Mouse (Mus musculus): ENCODE measurements at regions not wholly inside any gene's neighbourhood (a gene's known extent, or its start where the extent isn't known, plus 50 kb on each side); places are given as distances from the start of the nearest gene placed in this dataset.

- no peaks in the 10 kb centered on the region for H3K4me1 ChIP-seq (ENCODE audit: control insufficient read depth, insufficient read depth, low read length)
- no peaks in the 10 kb centered on the region for H3K27me3 ChIP-seq (replicated peaks; ENCODE audit: control insufficient read depth, insufficient read depth, low read length)
- no peaks in the 10 kb centered on the region for H3K36me3 ChIP-seq (ENCODE audit: control insufficient read depth, insufficient read depth, low read length)
- no peak overlapping the region for H3K4me3 ChIP-seq (ENCODE audit: low read length)
- H3K9me3 ChIP-seq (ENCODE audit: control insufficient read depth, low read length): no peaks in the 10 kb centered on the region
- no peak for ATAC-seq
- 82% methylated on average over 15 of the region's 15 CpGs for WGBS
- no peak overlapping the region for H3K4me2 ChIP-seq (ENCODE audit: low read depth, low read length)
- H3K9ac ChIP-seq (ENCODE audit: low read depth, low read length): no peak overlapping the region
- H3K27ac ChIP-seq (ENCODE audit: low read length): no peak overlapping the region
Observed at GRCm38 (mm10) chr6:143287322-143287721, 120.3 kb downstream of the Etnk1 start.

DNA sequence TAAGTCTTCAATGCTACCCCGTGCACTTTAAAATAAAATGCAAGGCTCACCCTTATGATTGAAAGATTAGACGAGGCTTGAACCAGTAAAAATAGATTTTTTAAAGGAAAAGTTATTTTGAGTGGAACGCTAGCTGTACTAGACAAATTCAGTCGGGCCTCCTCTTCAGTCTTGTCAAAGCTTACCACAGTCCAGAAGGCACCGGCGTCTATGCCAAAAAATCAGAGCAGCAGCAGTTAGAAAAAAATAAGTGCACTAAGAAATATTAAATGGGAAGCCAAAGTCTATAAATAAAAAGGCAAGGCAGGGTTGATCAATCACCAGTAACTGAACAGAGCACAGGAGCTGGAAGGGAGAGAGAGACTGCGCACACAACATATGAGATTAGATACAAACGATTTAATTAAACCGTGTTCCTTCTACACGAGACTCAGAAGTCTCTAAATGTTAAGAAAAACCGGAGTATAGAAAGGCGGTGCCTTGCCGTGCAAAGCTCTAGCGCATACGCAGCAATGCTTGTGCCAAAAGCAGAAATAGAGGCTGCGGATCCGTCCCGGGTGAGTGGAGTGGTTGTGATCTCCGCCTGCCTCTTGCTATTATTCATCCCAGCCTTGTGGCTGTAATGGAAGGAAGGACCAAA, 121.6 kb downstream of the Etnk1 start:
- Histone ChIP-seq H3K9ac (ENCODE audit: low read depth, low read length) (no peak overlapping the region), H3K4me1 (ENCODE audit: control insufficient read depth, insufficient read depth, low read length) (no peaks in the 10 kb centered on the region), H3K27ac (ENCODE audit: low read length) (no peak overlapping the region), H3K4me2 (ENCODE audit: low read depth, low read length) (no peak overlapping the region), H3K4me3 (ENCODE audit: low read length) (no peak overlapping the region), H3K36me3 (ENCODE audit: control insufficient read depth, insufficient read depth, low read length) (no peaks in the 10 kb centered on the region), H3K27me3 (replicated peaks; ENCODE audit: control insufficient read depth, insufficient read depth, low read length) (no peaks in the 10 kb centered on the region), H3K9me3 (ENCODE audit: control insufficient read depth, low read length) (no peaks in the 10 kb centered on the region)
- WGBS: 79% methylated on average over 19 of the region's 19 CpGs
- no peak for ATAC-seq

DNA sequence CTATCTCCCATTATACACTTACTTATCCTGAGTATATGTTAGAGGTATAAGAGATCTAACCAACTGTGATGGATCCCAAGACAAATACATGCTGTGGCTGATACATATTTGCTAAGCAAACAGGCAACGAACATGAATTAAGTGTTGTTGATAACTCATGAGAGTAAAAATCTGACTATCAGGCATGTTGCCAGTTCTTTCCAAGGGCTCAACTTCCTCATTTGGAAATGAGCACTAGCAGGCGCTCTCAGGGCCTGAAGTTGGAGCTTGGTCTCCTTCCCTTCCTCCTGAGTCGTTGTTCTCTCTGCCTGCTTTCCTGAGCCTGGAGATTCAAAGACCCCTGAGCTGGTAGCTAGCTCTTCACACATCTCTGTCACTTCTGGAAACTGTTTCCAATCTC, 126.6 kb downstream of the Etnk1 start:
- Histone ChIP-seq H3K4me2 (ENCODE audit: low read depth, low read length) (no peak overlapping the region), H3K9me3 (ENCODE audit: control insufficient read depth, low read length) (no peaks in the 10 kb centered on the region), H3K36me3 (ENCODE audit: control insufficient read depth, insufficient read depth, low read length) (no peaks in the 10 kb centered on the region), H3K27me3 (replicated peaks; ENCODE audit: control insufficient read depth, insufficient read depth, low read length) (no peaks in the 10 kb centered on the region), H3K27ac (ENCODE audit: low read length) (no peak overlapping the region), H3K9ac (ENCODE audit: low read depth, low read length) (no peak overlapping the region), H3K4me3 (ENCODE audit: low read length) (no peak overlapping the region), H3K4me1 (ENCODE audit: control insufficient read depth, insufficient read depth, low read length) (no peaks in the 10 kb centered on the region)
- ATAC-seq: no peak
- 54% methylated on average over 3 of the region's 3 CpGs for WGBS

DNA sequence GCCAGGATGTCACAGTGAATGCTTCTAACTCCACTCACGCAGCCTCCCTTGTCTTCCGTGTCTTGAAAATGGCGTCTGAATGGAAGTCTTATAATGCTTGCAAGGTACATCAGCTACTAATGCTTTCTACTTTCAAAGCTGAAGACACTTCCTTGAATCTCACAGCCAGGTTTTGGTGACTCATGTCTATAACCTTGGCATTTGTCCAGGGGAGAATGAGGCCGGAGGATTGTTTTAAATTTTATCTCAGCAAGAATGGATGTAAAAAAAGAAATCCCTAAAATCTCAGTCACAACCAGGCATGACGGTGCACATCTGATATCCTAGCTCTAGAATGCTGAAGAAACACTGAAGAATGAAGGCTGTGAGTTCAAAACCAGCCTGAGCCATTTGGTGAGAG, 131.4 kb downstream of the Etnk1 start:
- H3K27me3 ChIP-seq (replicated peaks; ENCODE audit: control insufficient read depth, insufficient read depth, low read length): no peaks in the 10 kb centered on the region
- WGBS: 81% methylated on average over 5 of the region's 5 CpGs

GRCm38 (mm10) chr6:143301414-143301813, 134.4 kb downstream of the Etnk1 start:
- Histone ChIP-seq H3K4me2 (ENCODE audit: low read depth, low read length) (no peak overlapping the region), H3K27ac (ENCODE audit: low read length) (no peak overlapping the region), H3K4me3 (ENCODE audit: low read length) (no peak overlapping the region), H3K9me3 (ENCODE audit: control insufficient read depth, low read length) (no peaks in the 10 kb centered on the region), H3K9ac (ENCODE audit: low read depth, low read length) (no peak overlapping the region), H3K4me1 (ENCODE audit: control insufficient read depth, insufficient read depth, low read length) (no peaks in the 10 kb centered on the region), H3K36me3 (ENCODE audit: control insufficient read depth, insufficient read depth, low read length) (no peaks in the 10 kb centered on the region), H3K27me3 (replicated peaks; ENCODE audit: control insufficient read depth, insufficient read depth, low read length) (no peaks in the 10 kb centered on the region)
- 93% methylated on average over 10 of the region's 10 CpGs for WGBS
- ATAC-seq: no peak

More for the DNA sequence above, 131.4 kb downstream of the Etnk1 start:
- Histone ChIP-seq H3K4me2 (ENCODE audit: low read depth, low read length) (no peak overlapping the region), H3K36me3 (ENCODE audit: control insufficient read depth, insufficient read depth, low read length) (no peaks in the 10 kb centered on the region), H3K4me1 (ENCODE audit: control insufficient read depth, insufficient read depth, low read length) (no peaks in the 10 kb centered on the region), H3K9ac (ENCODE audit: low read depth, low read length) (no peak overlapping the region), H3K4me3 (ENCODE audit: low read length) (no peak overlapping the region), H3K9me3 (ENCODE audit: control insufficient read depth, low read length) (no peaks in the 10 kb centered on the region), H3K27ac (ENCODE audit: low read length) (no peak overlapping the region)
- no peak for ATAC-seq

GRCm38 (mm10) chr6:143307327-143307726, 140.3 kb downstream of the Etnk1 start:
- no peaks in the 10 kb centered on the region for H3K36me3 ChIP-seq (ENCODE audit: control insufficient read depth, insufficient read depth, low read length)
- 68% methylated on average over 6 of the region's 6 CpGs for WGBS
- no peaks in the 10 kb centered on the region for H3K9me3 ChIP-seq (ENCODE audit: control insufficient read depth, low read length)
- H3K9ac ChIP-seq (ENCODE audit: low read depth, low read length): no peak overlapping the region
- no peaks in the 10 kb centered on the region for H3K27me3 ChIP-seq (replicated peaks; ENCODE audit: control insufficient read depth, insufficient read depth, low read length)
- H3K4me3 ChIP-seq (ENCODE audit: low read length): no peak overlapping the region
- H3K4me2 ChIP-seq (ENCODE audit: low read depth, low read length): no peak overlapping the region
- no peaks in the 10 kb centered on the region for H3K4me1 ChIP-seq (ENCODE audit: control insufficient read depth, insufficient read depth, low read length)
- H3K27ac ChIP-seq (ENCODE audit: low read length): no peak overlapping the region
- ATAC-seq: 0 out of 2 replicates have a peak, but pooled peaks have one; percentile 44

GRCm38 (mm10) chr6:143315859-143316258, 148.8 kb downstream of the Etnk1 start:
- Histone ChIP-seq H3K4me2 (ENCODE audit: low read depth, low read length) (no peak overlapping the region), H3K9ac (ENCODE audit: low read depth, low read length) (no peak overlapping the region), H3K4me3 (ENCODE audit: low read length) (no peak overlapping the region), H3K9me3 (ENCODE audit: control insufficient read depth, low read length) (no peaks in the 10 kb centered on the region), H3K27me3 (replicated peaks; ENCODE audit: control insufficient read depth, insufficient read depth, low read length) (no peaks in the 10 kb centered on the region), H3K4me1 (ENCODE audit: control insufficient read depth, insufficient read depth, low read length) (no peaks in the 10 kb centered on the region), H3K27ac (ENCODE audit: low read length) (no peak overlapping the region), H3K36me3 (ENCODE audit: control insufficient read depth, insufficient read depth, low read length) (no peaks in the 10 kb centered on the region)
- WGBS: 48% methylated on average over 9 of the region's 9 CpGs
- peak; percentile 56 for ATAC-seq

GRCm38 (mm10) chr6:143320426-143320825, 153.4 kb downstream of the Etnk1 start:
- Histone ChIP-seq H3K27ac (ENCODE audit: low read length) (no peak overlapping the region), H3K9ac (ENCODE audit: low read depth, low read length) (no peak overlapping the region), H3K9me3 (ENCODE audit: control insufficient read depth, low read length) (no peaks in the 10 kb centered on the region), H3K4me1 (ENCODE audit: control insufficient read depth, insufficient read depth, low read length) (no peaks in the 10 kb centered on the region), H3K4me2 (ENCODE audit: low read depth, low read length) (no peak overlapping the region), H3K36me3 (ENCODE audit: control insufficient read depth, insufficient read depth, low read length) (no peaks in the 10 kb centered on the region), H3K4me3 (ENCODE audit: low read length) (no peak overlapping the region), H3K27me3 (replicated peaks; ENCODE audit: control insufficient read depth, insufficient read depth, low read length) (no peaks in the 10 kb centered on the region; the same call in 1 of the 2 replicates)
- ATAC-seq: no peak
- WGBS: 42% methylated on average over 7 of the region's 7 CpGs

DNA sequence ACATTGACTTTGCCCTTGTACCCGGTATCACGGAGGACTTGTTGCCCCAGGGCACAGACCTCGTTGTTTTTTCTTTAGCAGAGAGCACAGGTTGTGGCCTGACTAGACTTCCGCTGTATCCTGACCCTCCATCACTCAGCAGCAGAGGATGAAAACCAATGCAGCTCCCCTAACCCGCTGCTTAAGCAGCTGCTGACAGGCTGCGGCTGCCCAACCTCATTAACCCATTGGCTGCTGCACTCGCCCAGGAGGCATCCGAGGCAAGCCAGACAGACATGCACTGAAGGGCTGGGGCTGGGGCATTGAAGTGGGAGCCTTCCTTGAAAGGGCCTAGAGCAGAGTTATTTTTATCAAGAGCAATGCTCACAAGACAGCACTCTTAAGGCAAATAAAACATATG, 157.6 kb downstream of the Etnk1 start:
- Histone ChIP-seq H3K4me1 (ENCODE audit: control insufficient read depth, insufficient read depth, low read length) (no peaks in the 10 kb centered on the region), H3K27me3 (replicated peaks; ENCODE audit: control insufficient read depth, insufficient read depth, low read length) (no peaks in the 10 kb centered on the region; the same call in 1 of the 2 replicates), H3K9ac (ENCODE audit: low read depth, low read length) (no peak overlapping the region), H3K9me3 (ENCODE audit: control insufficient read depth, low read length) (no peaks in the 10 kb centered on the region), H3K4me2 (ENCODE audit: low read depth, low read length) (no peak overlapping the region), H3K27ac (ENCODE audit: low read length) (no peak overlapping the region), H3K4me3 (ENCODE audit: low read length) (no peak overlapping the region), H3K36me3 (ENCODE audit: control insufficient read depth, insufficient read depth, low read length) (no peaks in the 10 kb centered on the region)
- no peak for ATAC-seq
- WGBS: 35% methylated on average over 8 of the region's 8 CpGs
